Mouse (Mus musculus): ENCODE data around the gene Iqcm.

- TF ChIP-seq CTCF (IDR thresholded peaks at IDR 0.05; ENCODE audit: low read depth, low read length) (no peak), POLR2A (IDR thresholded peaks at IDR 0.05; ENCODE audit: extremely low read depth, insufficient read depth, low read length) (no peak)
Observed at GRCm38 (mm10) chr8:75642958-75643357, 194.5 kb downstream of the Iqcm start.
